Mouse (Mus musculus) frontal cortex, postnatal 36 days (tissue): ENCODE measurements at regions not wholly inside any gene's neighbourhood (a gene's known extent, or its start where the extent isn't known, plus 50 kb on each side); places are given as distances from the start of the nearest gene placed in this dataset.

Source experiments
- DNase-seq, 2 experiments: peaks; one replicate each; pipeline ENCODE4 v3.0.0; 2022; ENCODE audit warnings: low spot score in 2 of 2

DNA sequence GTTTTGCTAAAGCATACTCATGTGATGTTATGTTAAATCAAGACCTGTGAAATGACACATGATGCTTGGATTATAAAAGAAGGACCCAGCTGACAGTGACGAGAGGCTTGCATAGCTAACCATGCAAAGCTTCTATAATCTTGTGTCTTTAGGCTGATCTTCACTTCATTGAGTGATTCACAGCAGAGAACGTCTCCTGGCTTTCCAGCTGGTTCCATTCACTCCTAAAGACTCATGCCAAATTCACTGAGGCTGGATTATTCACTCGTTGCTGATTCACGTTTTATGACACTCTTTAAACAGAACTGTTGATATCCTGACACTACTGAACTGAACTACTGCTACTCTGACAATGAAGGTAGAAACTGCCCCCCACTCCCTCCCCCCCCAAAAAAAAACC lies 1642.4 kb upstream of the Slc39a10 start:
- peak in 1 of 2 experiments; percentile 4 for DNase-seq

DNA sequence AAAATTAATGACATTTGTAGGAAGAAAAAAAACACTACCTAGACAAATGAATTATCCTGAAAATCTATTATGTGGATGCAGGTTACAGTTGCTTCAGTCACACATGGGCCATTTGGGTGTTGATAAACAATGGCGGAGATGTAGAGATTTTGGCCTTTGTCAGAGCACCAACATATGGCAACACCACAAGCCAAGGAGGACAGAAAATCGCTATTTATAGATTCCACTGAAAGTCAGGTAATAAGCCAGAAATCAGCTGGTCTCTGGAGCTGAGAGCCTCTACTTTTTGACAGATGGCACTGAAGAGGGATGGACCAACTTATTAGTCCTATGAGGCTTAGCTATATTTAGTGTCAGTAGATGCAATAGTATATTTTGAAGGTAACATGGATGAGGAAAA lies 1640.7 kb upstream of the Slc39a10 start:
- DNase-seq, result no peak

DNA sequence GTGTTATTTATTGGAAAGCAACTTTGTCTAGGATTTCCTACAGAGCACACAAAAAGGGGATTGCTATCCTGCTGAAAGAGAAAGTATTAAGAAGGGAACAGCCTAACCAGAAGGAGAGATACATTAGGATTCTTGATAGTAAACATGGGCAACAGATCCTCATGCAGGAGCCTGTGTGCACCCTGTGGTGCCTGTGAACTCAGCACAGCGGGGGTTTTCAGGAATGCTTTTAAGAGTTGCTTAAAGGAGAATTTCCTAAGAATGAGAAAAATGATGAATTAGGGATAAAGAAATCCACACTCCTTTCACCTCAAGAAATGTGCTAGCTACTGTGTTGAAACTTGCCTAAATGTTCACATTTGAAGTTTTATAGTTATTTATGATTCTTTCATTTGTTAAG lies 1596.1 kb upstream of the Slc39a10 start:
- DNase-seq, result no peak

DNA sequence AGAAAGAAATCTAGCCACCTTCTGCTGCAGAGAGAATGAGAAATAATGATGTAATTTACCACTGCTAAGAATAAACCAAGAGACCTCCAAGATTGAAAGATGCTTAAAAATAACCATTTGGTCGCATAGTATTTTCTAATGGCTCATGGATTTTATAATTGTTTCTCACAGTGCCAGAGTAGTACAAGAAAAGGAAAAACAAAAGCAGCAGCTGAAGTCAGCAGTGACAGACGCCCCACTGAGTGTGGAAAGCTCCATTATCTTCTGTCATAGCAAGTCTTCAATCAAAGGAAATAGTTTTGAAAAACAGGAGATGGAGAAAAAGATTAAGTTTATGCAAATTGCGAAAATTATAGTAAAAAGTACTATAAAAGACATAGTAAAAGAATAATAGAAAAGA lies 1567.3 kb upstream of the Slc39a10 start:
- DNase-seq, result no peak
